Mouse (Mus musculus) C2C12 (cell line): Measurements from ENCODE around the gene Olfr698.

Experiments used
- CEBPB ChIP-seq: IDR thresholded peaks from one replicate; pipeline ENCODE4 v1.6.1; 2011; ENCODE audit warnings: low read depth, mild to moderate bottlenecking, control low read depth, moderate library complexity
- CTCF ChIP-seq: IDR thresholded peaks from one replicate; pipeline ENCODE4 v1.5.1; 2011; ENCODE audit not compliant: control insufficient read depth, insufficient read depth, insufficient read length
- USF1 ChIP-seq: IDR thresholded peaks from one replicate; pipeline ENCODE4 v1.6.1; 2011; ENCODE audit warnings: low read depth, mild to moderate bottlenecking, control low read depth, moderate library complexity

DNA sequence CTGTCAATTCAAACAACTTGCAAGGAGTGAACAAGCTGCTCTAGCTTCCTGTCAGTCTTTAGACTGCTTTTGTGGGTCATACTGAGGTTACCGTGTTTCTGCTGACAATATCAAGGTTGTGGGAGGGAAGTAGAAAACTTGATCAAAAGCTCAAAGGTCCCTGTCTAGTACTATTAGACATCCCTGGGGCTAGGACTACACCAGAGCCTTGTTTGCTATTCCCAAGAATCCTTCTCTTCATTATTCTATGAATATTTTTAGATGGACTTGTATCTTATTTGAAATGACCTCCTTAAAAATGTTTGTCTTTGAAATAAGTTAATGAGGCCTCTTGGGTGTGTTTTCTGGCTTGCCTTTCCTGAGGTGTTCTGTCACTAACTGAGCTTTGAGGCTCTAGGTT lies 37.9 kb upstream of the Olfr698 start, which contains the start of gene Olfr699:
- no peak for TF ChIP-seq CTCF
- no peak for TF ChIP-seq USF1
- no peak for TF ChIP-seq CEBPB
